7 mouse cellular contexts compared by ENCODE assay signal in the genomic region with DNA sequence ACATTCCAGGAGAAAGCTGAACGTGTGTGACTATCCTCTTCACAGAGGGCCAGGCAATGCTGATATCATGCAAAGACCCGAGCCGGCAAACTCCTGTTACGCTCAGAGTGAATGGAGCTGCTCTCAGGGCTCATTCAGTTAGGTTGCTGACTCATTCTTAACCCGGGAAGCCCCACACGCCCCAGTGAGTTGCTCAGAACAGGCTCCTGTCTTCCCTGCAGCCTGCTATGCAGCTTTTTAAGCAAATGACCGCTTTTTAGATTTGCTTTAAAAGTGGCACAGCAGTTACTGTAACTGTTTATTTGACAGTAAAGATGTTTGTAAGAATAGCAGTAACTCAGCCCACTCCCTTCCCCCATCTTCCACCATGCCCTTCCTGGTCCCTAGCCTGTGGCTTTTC.
DNase-seq lines count a peak whose midpoint lies in the region; ATAC-seq and TF ChIP-seq lines count a peak whose summit lies in the region.

No protein-coding gene starts in this region.

- no peak for DNase-seq in spleen, adult 2 months (ENCODE audit: low read depth in 1 of 2, low spot score in 2 of 2)
- DNase-seq in spleen, postnatal 4 days (ENCODE audit: low spot score in 2 of 2), result no peak
- peak; percentile 41 for DNase-seq in adrenal gland, postnatal 14 days
- no peak for DNase-seq in frontal cortex, adult 2 months (ENCODE audit: extremely low spot score in 1 of 2, low spot score in 1 of 2)
- no peak for DNase-seq in ovary, postnatal 14 days (ENCODE audit: low spot score)

- TF ChIP-seq CTCF in spleen, adult 2 months (IDR thresholded peaks at IDR 0.05; ENCODE audit: extremely low read depth, insufficient read depth, insufficient read length, insufficient replicate concordance), result no peak

- H3K4me3 ChIP-seq in spleen, adult 2 months (ENCODE audit: extremely low read depth, insufficient read depth, insufficient read length), result peak overlapping the region; percentile 53

- no peaks in the 10 kb centered on the region for H3K36me3 ChIP-seq in spleen, adult 2 months (ENCODE audit: control insufficient read depth, insufficient read depth, low read length)

- peak overlapping the region; percentile 76 for H3K27ac ChIP-seq in spleen, adult 2 months (ENCODE audit: insufficient read depth, low read length)

- ATAC-seq in hematopoietic stem cell, adult 5-6 weeks (replicated peaks in 1 of 2; ENCODE audit: insufficient read depth in 1 of 2, low FRiP score in 2 of 2, low TSS enrichment in 1 of 2, low read depth in 1 of 2, poor library complexity in 2 of 2, severe bottlenecking in 2 of 2), result peak; percentile 48 to 54
- ATAC-seq in megakaryocyte progenitor cell, adult 5-6 weeks (replicated peaks; ENCODE audit: poor library complexity), result peak; percentile 71

- TF ChIP-seq POLR2A in spleen, adult 2 months (IDR thresholded peaks at IDR 0.05; ENCODE audit: low read depth, low read length), result no peak

- no peaks in the 10 kb centered on the region for H3K27me3 ChIP-seq in spleen, adult 2 months (ENCODE audit: control insufficient read depth, insufficient read depth, low read length)

- H3K4me1 ChIP-seq in spleen, adult 2 months (ENCODE audit: control insufficient read depth, insufficient read depth, insufficient read length), result peaks cover 2% of the 10 kb centered on the region; the same call in 1 of the 2 replicates

- 6% methylated on average over 7 of the region's 7 CpGs for WGBS in spleen, adult 2 months
